20 mouse cellular contexts compared by ENCODE assay signal in genomic region chr1:106275142-106275541, GRCm38 (mm10).
DNase-seq lines count a peak whose midpoint lies in the region; ATAC-seq and TF ChIP-seq lines count a peak whose summit lies in the region.
"Had no signal": no experiment of that assay in that cellular context is flagged by ENCODE, and none has a peak within 500 bp of the region (broad histone marks: within the 10 kb centered on the region; RNA-seq: fewer than 3 reads in every experiment).

No protein-coding gene starts in this region.

- TF ChIP-seq CTCF in heart, adult 2 months (IDR thresholded peaks at IDR 0.05): no peak

- intact Hi-C loops in heart, adult 2 months (cut with DNase I): loop anchor here (10.0 kb wide), 1 partner anchor 100 kb away; the partner anchor contains the start of gene Phlpp1

- no peaks in the 10 kb centered on the region for H3K36me3 ChIP-seq in forebrain, embryonic 14.5 days (ENCODE audit: control insufficient read depth, insufficient read depth, low read length)
- no peaks in the 10 kb centered on the region for H3K36me3 ChIP-seq in forebrain, embryonic 10.5 days (replicated peaks)
- H3K36me3 ChIP-seq in heart, adult 2 months (ENCODE audit: control insufficient read depth, insufficient read depth, low read length): peaks cover 15% of the 10 kb centered on the region
- H3K36me3 ChIP-seq in heart, embryonic 10.5 days: no peaks in the 10 kb centered on the region
- H3K36me3 ChIP-seq in midbrain, embryonic 11.5 days (ENCODE audit: control insufficient read depth, insufficient read depth, low read length): no peaks in the 10 kb centered on the region
- no peaks in the 10 kb centered on the region for H3K36me3 ChIP-seq in midbrain, embryonic 10.5 days
- H3K36me3 ChIP-seq: heart, embryonic 15.5 days; hindbrain, embryonic 15.5 days had no signal

- no peak for TF ChIP-seq POLR2A in heart, adult 2 months (IDR thresholded peaks at IDR 0.05; ENCODE audit: insufficient read depth, low read depth, low read length)

- no peaks in the 10 kb centered on the region for H3K9me3 ChIP-seq in forebrain, embryonic 14.5 days (replicated peaks; ENCODE audit: control insufficient read depth, low read length)
- H3K9me3 ChIP-seq in forebrain, embryonic 10.5 days: no peaks in the 10 kb centered on the region
- H3K9me3 ChIP-seq in heart, embryonic 10.5 days: no peaks in the 10 kb centered on the region
- H3K9me3 ChIP-seq in midbrain, embryonic 11.5 days (ENCODE audit: control insufficient read depth, low read length): no peaks in the 10 kb centered on the region
- no peaks in the 10 kb centered on the region for H3K9me3 ChIP-seq in midbrain, embryonic 10.5 days (replicated peaks)
- H3K9me3 ChIP-seq: forebrain, embryonic 13.5 days; heart, embryonic 15.5 days; hindbrain, embryonic 15.5 days had no signal

- peaks cover 17% of the 10 kb centered on the region for H3K4me1 ChIP-seq in forebrain, embryonic 14.5 days (ENCODE audit: control insufficient read depth, insufficient read depth, low read length)
- H3K4me1 ChIP-seq in forebrain, embryonic 10.5 days: peaks cover 59% of the 10 kb centered on the region
- peaks cover 34% of the 10 kb centered on the region for H3K4me1 ChIP-seq in heart, adult 2 months (ENCODE audit: control insufficient read depth, insufficient read depth, low read length)
- peaks cover 40% of the 10 kb centered on the region for H3K4me1 ChIP-seq in heart, embryonic 10.5 days
- peaks cover 4% of the 10 kb centered on the region; the same call in 1 of the 2 replicates for H3K4me1 ChIP-seq in midbrain, embryonic 11.5 days (ENCODE audit: control insufficient read depth, insufficient read depth, low read length)
- peaks cover 55% of the 10 kb centered on the region for H3K4me1 ChIP-seq in midbrain, embryonic 10.5 days

- TF ChIP-seq EP300 in heart, adult 2 months (IDR thresholded peaks at IDR 0.05; ENCODE audit: insufficient read depth, low read depth, low read length): no peak

- DNase-seq in forebrain, embryonic 14.5 days (ENCODE audit: low spot score): peak; percentile 23
- no peak for DNase-seq in forebrain, embryonic 10.5 days (ENCODE audit: extremely low spot score, low spot score)
- DNase-seq in heart, adult 2 months: no peak
- no peak for DNase-seq in heart, embryonic 10.5 days (ENCODE audit: low spot score)
- peak; percentile 64 for DNase-seq in midbrain, embryonic 11.5 days (ENCODE audit: low spot score, missing footprints)
- no peak for DNase-seq in midbrain, embryonic 10.5 days (ENCODE audit: low spot score)
- no peak for DNase-seq in left cerebral cortex, adult 11 months (ENCODE audit: low spot score)
- DNase-seq: adrenal gland, adult 2 months; adrenal gland, postnatal 25 days; cerebellum, adult 18-20 months; cerebellum, adult 9-11 months; cerebellum, postnatal 36 days; gastrocnemius, postnatal 36 days; heart, postnatal 14 days had no signal

- peaks cover 8% of the 10 kb centered on the region; the same call in 1 of the 2 replicates for H3K79me2 ChIP-seq in heart, adult 2 months (replicated peaks; ENCODE audit: control insufficient read depth, insufficient read depth, low read length)

- H3K27ac ChIP-seq in forebrain, embryonic 14.5 days (ENCODE audit: low read depth, low read length): no peak overlapping the region
- no peak overlapping the region for H3K27ac ChIP-seq in forebrain, embryonic 10.5 days
- peak overlapping the region; percentile 55; the same call in 1 of the 2 replicates for H3K27ac ChIP-seq in heart, adult 2 months
- H3K27ac ChIP-seq in heart, embryonic 10.5 days: no peak overlapping the region
- no peak overlapping the region for H3K27ac ChIP-seq in midbrain, embryonic 11.5 days (ENCODE audit: low read depth, low read length)
- no peak overlapping the region for H3K27ac ChIP-seq in midbrain, embryonic 10.5 days (replicated peaks)
- H3K27ac ChIP-seq: forebrain, embryonic 13.5 days; heart, embryonic 15.5 days had no signal

- WGBS in forebrain, embryonic 14.5 days: 70% methylated on average over 4 of the region's 4 CpGs
- 95% methylated on average over 4 of the region's 4 CpGs for WGBS in forebrain, embryonic 10.5 days
- 91% methylated on average over 4 of the region's 4 CpGs for WGBS in heart, adult 2 months
- 91% methylated on average over 4 of the region's 4 CpGs for WGBS in heart, embryonic 10.5 days
- WGBS in midbrain, embryonic 11.5 days: 90% methylated on average over 4 of the region's 4 CpGs
- WGBS in midbrain, embryonic 10.5 days: 97% methylated on average over 4 of the region's 4 CpGs

- H3K4me3 ChIP-seq in forebrain, embryonic 14.5 days (ENCODE audit: low read depth, low read length): no peak overlapping the region
- no peak overlapping the region for H3K4me3 ChIP-seq in forebrain, embryonic 10.5 days
- H3K4me3 ChIP-seq in heart, adult 2 months: no peak overlapping the region
- no peak overlapping the region for H3K4me3 ChIP-seq in heart, embryonic 10.5 days
- H3K4me3 ChIP-seq in midbrain, embryonic 11.5 days (ENCODE audit: low read depth, low read length): no peak overlapping the region
- no peak overlapping the region for H3K4me3 ChIP-seq in midbrain, embryonic 10.5 days
- H3K4me3 ChIP-seq: forebrain, embryonic 13.5 days; heart, embryonic 15.5 days; hindbrain, embryonic 15.5 days had no signal

- ATAC-seq in forebrain, embryonic 14.5 days: no peak
- ATAC-seq in midbrain, embryonic 11.5 days (ENCODE audit: low FRiP score): no peak
- ATAC-seq: intestine, embryonic 16.5 days had no signal

- no peaks in the 10 kb centered on the region for H3K27me3 ChIP-seq in forebrain, embryonic 14.5 days (replicated peaks; ENCODE audit: control insufficient read depth, insufficient read depth, low read length)
- no peaks in the 10 kb centered on the region for H3K27me3 ChIP-seq in forebrain, embryonic 10.5 days (ENCODE audit: poor library complexity, severe bottlenecking)
- H3K27me3 ChIP-seq in heart, adult 2 months (ENCODE audit: control insufficient read depth, insufficient read depth, low read length): no peaks in the 10 kb centered on the region
- H3K27me3 ChIP-seq in heart, embryonic 10.5 days (ENCODE audit: insufficient read depth, poor library complexity, severe bottlenecking): no peaks in the 10 kb centered on the region
- H3K27me3 ChIP-seq in midbrain, embryonic 11.5 days (ENCODE audit: control insufficient read depth, insufficient read depth, low read length): no peaks in the 10 kb centered on the region
- no peaks in the 10 kb centered on the region for H3K27me3 ChIP-seq in midbrain, embryonic 10.5 days (ENCODE audit: low read depth, poor library complexity, severe bottlenecking)
- H3K27me3 ChIP-seq: forebrain, embryonic 13.5 days; heart, embryonic 15.5 days; hindbrain, embryonic 15.5 days; Patski had no signal

- H3K9ac ChIP-seq in forebrain, embryonic 14.5 days (ENCODE audit: low read length): no peak overlapping the region
- no peak overlapping the region for H3K9ac ChIP-seq in heart, adult 2 months (ENCODE audit: low read depth, low read length)
- H3K9ac ChIP-seq in midbrain, embryonic 11.5 days (ENCODE audit: low read length): no peak overlapping the region
- H3K9ac ChIP-seq: forebrain, embryonic 13.5 days; heart, embryonic 15.5 days; hindbrain, embryonic 15.5 days had no signal

- H3K4me2 ChIP-seq in forebrain, embryonic 14.5 days (ENCODE audit: low read length): no peak overlapping the region
- no peak overlapping the region for H3K4me2 ChIP-seq in midbrain, embryonic 11.5 days
- H3K4me2 ChIP-seq: heart, embryonic 11.5 days; heart, embryonic 15.5 days had no signal

Comparison
In these comparisons a context has a peak if more than half of its experiments do, and no peak if none do; other contexts are left out.
1. DNase-seq: peak in forebrain, embryonic 14.5 days (single experiment) and midbrain, embryonic 11.5 days (single experiment); none in forebrain, embryonic 10.5 days (single experiment), heart, adult 2 months (0 of 2), heart, embryonic 10.5 days (single experiment), midbrain, embryonic 10.5 days (single experiment) and left cerebral cortex, adult 11 months (single experiment).